Mouse (Mus musculus): Measurements from ENCODE around the gene Rasl11b. TPM values are rescaled to one million over a fixed set of nuclear protein-coding genes. Genes with fewer than 3 reads are reported as not detected.

Rasl11b gene
- polyA plus RNA-seq, 1 experiment from 2014 or later: 30.1 TPM

DNA sequence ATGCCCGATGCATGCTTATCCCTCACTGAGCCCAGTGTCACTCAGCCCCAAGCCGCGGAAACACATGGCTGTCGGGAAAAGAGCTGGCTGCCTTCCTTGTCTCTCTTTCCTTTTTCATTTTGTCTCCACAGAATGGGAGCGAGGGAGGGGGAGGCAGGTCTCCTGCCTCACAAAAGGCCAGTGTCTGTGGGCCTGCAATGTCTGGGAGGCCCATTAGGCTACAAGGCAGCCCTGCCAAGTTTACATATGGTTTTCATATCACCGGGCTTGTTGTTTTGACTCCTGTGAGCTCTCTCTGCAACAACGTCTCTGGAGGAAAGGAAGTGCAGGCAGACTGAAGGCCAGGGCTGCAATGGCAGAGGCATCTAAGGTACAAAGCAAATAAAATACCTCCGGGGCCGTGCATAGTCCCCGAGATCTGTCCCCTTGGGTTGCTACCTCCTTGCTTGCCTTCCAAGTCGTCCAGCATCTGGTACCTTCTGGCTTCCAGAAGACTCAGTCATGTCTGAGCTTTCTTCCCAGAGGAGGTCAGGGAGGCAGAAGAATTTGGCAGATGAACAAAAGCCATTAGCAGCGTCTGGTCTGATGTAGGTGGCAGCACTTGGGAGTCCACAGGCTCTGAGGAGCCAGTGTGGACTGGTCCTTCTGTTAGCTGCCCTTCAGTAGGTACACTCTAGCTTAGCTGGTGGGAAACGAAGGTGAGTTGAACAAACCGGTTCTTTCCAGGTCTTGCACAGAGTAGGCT is 19.4 kb upstream of the Rasl11b start:
- Histone ChIP-seq H3K4me1 (replicated peaks; ENCODE audit: control insufficient read depth, insufficient read depth, low read length) (no peaks in the 10 kb centered on the region), H3K4me3 (ENCODE audit: low read depth, low read length) (no peak overlapping the region), H3K36me3 (ENCODE audit: control insufficient read depth, insufficient read depth, low read length) (no peaks in the 10 kb centered on the region), H3K4me2 (replicated peaks; ENCODE audit: low read depth, low read length) (no peak overlapping the region), H3K9me3 (ENCODE audit: control insufficient read depth, low read length) (no peaks in the 10 kb centered on the region), H3K27me3 (ENCODE audit: control insufficient read depth, insufficient read depth, low read length) (no peaks in the 10 kb centered on the region), H3K9ac (ENCODE audit: low read depth, low read length) (no peak overlapping the region), H3K27ac (ENCODE audit: low read depth, low read length) (no peak overlapping the region)
- whole genome bisulfite sequencing: 54% methylated on average over 14 of the region's 14 CpGs
- ATAC-seq (ENCODE audit: low FRiP score) (no peak), DNase-seq (ENCODE audit: low spot score) (peak; percentile 37)

DNA sequence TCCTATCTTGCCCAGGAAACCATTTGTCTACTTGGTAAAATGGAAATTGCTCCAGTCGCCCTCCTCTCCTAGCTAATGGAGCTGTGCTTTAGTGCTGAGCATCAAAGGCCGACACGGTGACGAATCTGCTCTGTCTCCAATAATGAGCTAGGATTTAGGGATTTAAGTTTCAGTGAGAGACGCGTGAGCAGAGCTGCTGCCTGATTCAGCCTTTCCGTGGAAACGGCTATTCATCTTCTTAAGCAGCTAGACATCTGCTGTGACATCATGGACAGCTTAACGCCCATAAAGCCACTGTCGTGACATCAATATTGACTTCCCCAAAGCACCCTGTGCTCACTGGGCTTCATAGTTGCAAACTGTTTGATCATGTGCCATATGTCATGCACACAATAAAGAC is 14.9 kb upstream of the Rasl11b start:
- Histone ChIP-seq H3K27ac (ENCODE audit: low read depth, low read length) (no peak overlapping the region), H3K4me2 (replicated peaks; ENCODE audit: low read depth, low read length) (no peak overlapping the region), H3K4me1 (replicated peaks; ENCODE audit: control insufficient read depth, insufficient read depth, low read length) (no peaks in the 10 kb centered on the region), H3K9ac (ENCODE audit: low read depth, low read length) (no peak overlapping the region), H3K36me3 (ENCODE audit: control insufficient read depth, insufficient read depth, low read length) (no peaks in the 10 kb centered on the region), H3K4me3 (ENCODE audit: low read depth, low read length) (no peak overlapping the region), H3K27me3 (ENCODE audit: control insufficient read depth, insufficient read depth, low read length) (no peaks in the 10 kb centered on the region), H3K9me3 (ENCODE audit: control insufficient read depth, low read length) (no peaks in the 10 kb centered on the region)
- 39% methylated on average over 10 of the region's 10 CpGs for WGBS
- ATAC-seq (ENCODE audit: low FRiP score): no peak
- no peak for DNase-seq (ENCODE audit: low spot score)

DNA sequence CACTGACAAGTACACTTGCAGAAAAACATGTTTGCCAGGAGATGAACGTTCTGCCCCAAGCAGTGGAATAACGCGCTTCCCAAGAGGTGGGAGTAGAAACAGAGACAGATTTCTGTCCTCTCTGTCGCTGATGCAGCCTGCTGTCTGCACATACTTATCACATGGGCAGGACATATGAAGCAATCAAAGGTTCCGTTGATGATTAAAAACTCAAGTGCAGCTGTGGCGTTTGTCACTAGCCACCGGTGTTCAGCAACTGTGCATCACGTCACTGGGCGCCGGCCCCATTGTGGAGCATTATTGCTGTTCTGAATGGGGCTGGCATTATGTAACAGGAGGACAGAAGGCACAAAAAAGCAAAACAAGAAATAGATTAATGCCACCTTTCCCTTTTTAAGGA is 12.0 kb upstream of the Rasl11b start:
- H3K4me3 ChIP-seq (ENCODE audit: low read depth, low read length): no peak overlapping the region
- H3K9ac ChIP-seq (ENCODE audit: low read depth, low read length): no peak overlapping the region; the same call in 1 of the 2 replicates
- no peak overlapping the region for H3K27ac ChIP-seq (ENCODE audit: low read depth, low read length)
- ATAC-seq (ENCODE audit: low FRiP score) (no peak), DNase-seq (ENCODE audit: low spot score) (no peak)
- no peaks in the 10 kb centered on the region for H3K27me3 ChIP-seq (ENCODE audit: control insufficient read depth, insufficient read depth, low read length)
- no peak overlapping the region for H3K4me2 ChIP-seq (replicated peaks; ENCODE audit: low read depth, low read length)
- H3K36me3 ChIP-seq (ENCODE audit: control insufficient read depth, insufficient read depth, low read length): no peaks in the 10 kb centered on the region
- 73% methylated on average over 10 of the region's 10 CpGs for WGBS
- no peaks in the 10 kb centered on the region for H3K4me1 ChIP-seq (replicated peaks; ENCODE audit: control insufficient read depth, insufficient read depth, low read length)
- H3K9me3 ChIP-seq (ENCODE audit: control insufficient read depth, low read length): no peaks in the 10 kb centered on the region

DNA sequence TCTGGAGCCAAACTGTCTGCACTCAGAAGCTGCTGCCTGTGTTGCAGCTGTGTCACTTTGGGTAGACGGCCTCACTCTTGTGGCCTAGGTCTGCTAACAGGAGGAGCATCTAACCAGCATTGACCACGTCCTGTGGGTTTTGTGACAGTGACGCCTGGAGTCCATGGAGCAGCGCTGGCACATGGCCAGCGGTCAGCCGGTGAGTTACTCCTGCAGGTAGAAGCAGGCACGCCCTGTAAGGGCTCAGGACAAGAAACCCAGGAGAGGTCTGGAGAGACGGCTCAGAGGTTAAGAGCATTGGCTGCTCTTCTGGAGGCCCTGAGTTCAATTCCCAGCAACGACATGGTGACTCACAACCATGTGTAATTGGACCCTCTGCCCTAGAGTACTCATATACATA is 10.5 kb upstream of the Rasl11b start:
- Histone ChIP-seq H3K9me3 (ENCODE audit: control insufficient read depth, low read length) (no peaks in the 10 kb centered on the region), H3K36me3 (ENCODE audit: control insufficient read depth, insufficient read depth, low read length) (no peaks in the 10 kb centered on the region), H3K9ac (ENCODE audit: low read depth, low read length) (no peak overlapping the region), H3K4me2 (replicated peaks; ENCODE audit: low read depth, low read length) (no peak overlapping the region), H3K4me1 (replicated peaks; ENCODE audit: control insufficient read depth, insufficient read depth, low read length) (no peaks in the 10 kb centered on the region), H3K27me3 (ENCODE audit: control insufficient read depth, insufficient read depth, low read length) (no peaks in the 10 kb centered on the region), H3K27ac (ENCODE audit: low read depth, low read length) (no peak overlapping the region), H3K4me3 (ENCODE audit: low read depth, low read length) (no peak overlapping the region)
- WGBS: 79% methylated on average over 9 of the region's 9 CpGs
- DNase-seq (ENCODE audit: low spot score): no peak
- ATAC-seq (ENCODE audit: low FRiP score): no peak

DNA sequence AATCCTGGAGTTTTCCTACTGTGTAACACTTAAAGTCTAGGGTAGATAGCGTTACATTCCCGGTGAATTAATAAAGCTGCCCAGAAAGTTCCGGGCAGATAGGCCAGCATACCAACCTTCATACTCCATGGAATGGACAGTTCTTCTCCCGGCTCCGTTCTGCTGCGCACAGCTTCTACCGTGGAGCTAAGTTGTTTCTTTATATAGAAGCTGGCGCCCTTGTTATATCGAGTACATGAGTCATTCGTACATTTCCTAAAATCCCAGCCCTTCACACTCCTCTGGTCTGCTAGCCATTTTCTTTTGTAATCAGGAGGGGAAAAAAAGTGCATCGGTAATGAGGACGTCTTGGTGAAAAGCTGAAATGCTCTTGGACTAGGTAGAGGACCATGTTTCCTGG is 7.0 kb upstream of the Rasl11b start:
- Histone ChIP-seq H3K9me3 (ENCODE audit: control insufficient read depth, low read length) (no peaks in the 10 kb centered on the region), H3K27ac (ENCODE audit: low read depth, low read length) (no peak overlapping the region), H3K4me2 (replicated peaks; ENCODE audit: low read depth, low read length) (no peak overlapping the region), H3K36me3 (ENCODE audit: control insufficient read depth, insufficient read depth, low read length) (no peaks in the 10 kb centered on the region), H3K4me3 (ENCODE audit: low read depth, low read length) (no peak overlapping the region), H3K9ac (ENCODE audit: low read depth, low read length) (no peak overlapping the region), H3K4me1 (replicated peaks; ENCODE audit: control insufficient read depth, insufficient read depth, low read length) (no peaks in the 10 kb centered on the region), H3K27me3 (ENCODE audit: control insufficient read depth, insufficient read depth, low read length) (no peaks in the 10 kb centered on the region)
- no peak for ATAC-seq (ENCODE audit: low FRiP score)
- 91% methylated on average over 12 of the region's 12 CpGs for WGBS
- DNase-seq (ENCODE audit: low spot score): no peak

- Histone ChIP-seq H3K27ac (ENCODE audit: low read depth, low read length) (no peak overlapping the region), H3K4me1 (replicated peaks; ENCODE audit: control insufficient read depth, insufficient read depth, low read length) (no peaks in the 10 kb centered on the region), H3K9me3 (ENCODE audit: control insufficient read depth, low read length) (no peaks in the 10 kb centered on the region), H3K27me3 (ENCODE audit: control insufficient read depth, insufficient read depth, low read length) (no peaks in the 10 kb centered on the region), H3K4me2 (replicated peaks; ENCODE audit: low read depth, low read length) (no peak overlapping the region), H3K36me3 (ENCODE audit: control insufficient read depth, insufficient read depth, low read length) (no peaks in the 10 kb centered on the region), H3K4me3 (ENCODE audit: low read depth, low read length) (no peak overlapping the region), H3K9ac (ENCODE audit: low read depth, low read length) (no peak overlapping the region)
- ATAC-seq (ENCODE audit: low FRiP score) (no peak), DNase-seq (ENCODE audit: low spot score) (no peak)
- WGBS: 78% methylated on average over 8 of the region's 8 CpGs
Measured at GRCm38 (mm10) chr5:74188886-74189285, 6.2 kb upstream of the Rasl11b start.

DNA sequence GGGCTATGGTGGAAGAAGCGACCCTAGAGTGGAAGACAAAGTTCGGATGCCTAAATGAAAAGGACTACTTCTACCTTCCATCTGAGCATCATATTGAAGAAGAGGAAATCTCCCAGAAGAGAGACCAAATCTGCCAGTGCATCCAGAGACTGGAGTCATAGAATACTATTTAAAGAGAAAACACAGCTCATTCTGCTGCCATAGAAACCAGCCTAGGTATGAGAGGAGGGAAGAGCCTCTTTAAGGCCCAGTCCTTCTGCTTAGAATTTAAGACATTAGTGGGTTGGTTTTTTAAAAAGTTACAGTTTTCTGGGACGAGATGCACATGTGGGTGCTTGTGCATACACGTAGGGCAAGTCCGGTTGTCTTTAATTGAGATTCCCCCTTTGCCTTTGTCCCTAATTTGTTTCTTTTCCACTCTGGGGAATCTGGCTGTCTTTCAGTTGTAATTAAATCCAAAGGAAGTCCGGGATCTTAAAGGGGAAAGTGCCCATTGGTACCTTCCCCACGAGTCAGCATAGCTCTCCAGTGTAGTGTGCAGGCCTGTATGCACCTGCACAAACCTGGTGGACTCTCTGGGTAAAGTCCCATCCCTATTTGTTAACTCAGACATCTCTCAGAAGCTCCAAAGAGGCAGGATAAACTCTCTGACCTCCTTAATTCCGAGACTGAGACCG is 5.5 kb upstream of the Rasl11b start:
- ATAC-seq (ENCODE audit: low FRiP score): no peak
- H3K4me2 ChIP-seq (replicated peaks; ENCODE audit: low read depth, low read length): no peak overlapping the region
- H3K36me3 ChIP-seq (ENCODE audit: control insufficient read depth, insufficient read depth, low read length): no peaks in the 10 kb centered on the region
- no peak overlapping the region for H3K27ac ChIP-seq (ENCODE audit: low read depth, low read length)
- no peak overlapping the region for H3K4me3 ChIP-seq (ENCODE audit: low read depth, low read length)
- peaks cover 4% of the 10 kb centered on the region; the same call in 1 of the 2 replicates for H3K4me1 ChIP-seq (replicated peaks; ENCODE audit: control insufficient read depth, insufficient read depth, low read length)
- 56% methylated on average over 9 of the region's 9 CpGs for WGBS
- no peak overlapping the region for H3K9ac ChIP-seq (ENCODE audit: low read depth, low read length)
- H3K27me3 ChIP-seq (ENCODE audit: control insufficient read depth, insufficient read depth, low read length): no peaks in the 10 kb centered on the region
- H3K9me3 ChIP-seq (ENCODE audit: control insufficient read depth, low read length): no peaks in the 10 kb centered on the region
- no peak for DNase-seq (ENCODE audit: low spot score)

GRCm38 (mm10) chr5:74190161-74190491 is 5.0 kb upstream of the Rasl11b start:
- no peaks in the 10 kb centered on the region for H3K27me3 ChIP-seq (ENCODE audit: control insufficient read depth, insufficient read depth, low read length)
- peaks cover 6% of the 10 kb centered on the region; the same call in 1 of the 2 replicates for H3K4me1 ChIP-seq (replicated peaks; ENCODE audit: control insufficient read depth, insufficient read depth, low read length)
- H3K27ac ChIP-seq (ENCODE audit: low read depth, low read length): no peak overlapping the region
- no peak for DNase-seq (ENCODE audit: low spot score)
- no peak overlapping the region for H3K9ac ChIP-seq (ENCODE audit: low read depth, low read length)
- ATAC-seq (ENCODE audit: low FRiP score): no peak
- WGBS: 46% methylated on average over 9 of the region's 9 CpGs
- H3K4me3 ChIP-seq (ENCODE audit: low read depth, low read length): no peak overlapping the region
- H3K36me3 ChIP-seq (ENCODE audit: control insufficient read depth, insufficient read depth, low read length): no peaks in the 10 kb centered on the region
- H3K4me2 ChIP-seq (replicated peaks; ENCODE audit: low read depth, low read length): no peak overlapping the region
- H3K9me3 ChIP-seq (ENCODE audit: control insufficient read depth, low read length): no peaks in the 10 kb centered on the region

GRCm38 (mm10) chr5:74190911-74191310 is 4.2 kb upstream of the Rasl11b start:
- Histone ChIP-seq H3K4me1 (replicated peaks; ENCODE audit: control insufficient read depth, insufficient read depth, low read length) (peaks cover 6% of the 10 kb centered on the region; the same call in 1 of the 2 replicates), H3K27ac (ENCODE audit: low read depth, low read length) (no peak overlapping the region), H3K36me3 (ENCODE audit: control insufficient read depth, insufficient read depth, low read length) (no peaks in the 10 kb centered on the region), H3K9ac (ENCODE audit: low read depth, low read length) (no peak overlapping the region), H3K4me3 (ENCODE audit: low read depth, low read length) (no peak overlapping the region), H3K27me3 (ENCODE audit: control insufficient read depth, insufficient read depth, low read length) (no peaks in the 10 kb centered on the region), H3K4me2 (replicated peaks; ENCODE audit: low read depth, low read length) (no peak overlapping the region), H3K9me3 (ENCODE audit: control insufficient read depth, low read length) (no peaks in the 10 kb centered on the region)
- DNase-seq (ENCODE audit: low spot score): no peak
- 81% methylated on average over 5 of the region's 5 CpGs for WGBS
- no peak for ATAC-seq (ENCODE audit: low FRiP score)
